In genomic region chr14:54222289-54222727, GRCm38 (mm10) we compare ENCODE assay signal across 9 mouse cellular contexts. TPM values are rescaled to one million over a fixed set of nuclear protein-coding genes. Genes with fewer than 3 reads are reported as not detected.
A peak's percentile ranks its signal among the peaks of the same experiment; 100 is the strongest.
DNase-seq lines count a peak whose midpoint lies in the region; ATAC-seq lines count a peak whose summit lies in the region.
"Had no signal": no experiment of that assay in that cellular context is flagged by ENCODE, and none has a peak within 500 bp of the region (broad histone marks: within the 10 kb centered on the region; RNA-seq: fewer than 3 reads in every experiment).

No protein-coding gene starts in this region.

- peak; percentile 60 for ATAC-seq in CD4-positive, CD25-positive, alpha-beta regulatory T cell, adult 4 months
- ATAC-seq in megakaryocyte progenitor cell, adult 5-6 weeks (replicated peaks; ENCODE audit: poor library complexity), result peak; percentile 24; the same call in 1 of the 2 replicates

- DNase-seq in adrenal gland, adult (ENCODE audit: inconsistent age in 2 of 2, low spot score in 1 of 2), result peak; percentile 79 to 91
- DNase-seq in adrenal gland, postnatal 4 days (ENCODE audit: low spot score in 2 of 2), result no peak
- DNase-seq in adrenal gland, postnatal 25 days, result peak; percentile 37
- DNase-seq in cerebellum, adult 9-11 months, result no peak
- no peak for DNase-seq in kidney, adult 8-10 months
- no peak for DNase-seq in layer of hippocampus, postnatal 36 days
- DNase-seq: kidney, adult 18-20 months had no signal

RNA-seq across cellular contexts. Expression of gene Dad1, which starts 31.6 kb away (rescaled TPM):
- total RNA-seq in adrenal gland, postnatal 4 days (2021), result 100 to 1,000 TPM; 195 to 211 TPM
- polyA plus RNA-seq in CD4-positive, CD25-positive, alpha-beta regulatory T cell, adult 4 months (2017; shearing (Covaris generic)), result 100 to 1,000 TPM; 437 to 457 TPM
- 310 and 330 TPM in 2 replicates for total RNA-seq in adrenal gland, postnatal 25 days (2021)
- total RNA-seq in megakaryocyte progenitor cell, adult 5-6 weeks (2015), result 228 and 315 TPM in 2 replicates
- total RNA-seq in megakaryocyte progenitor cell, adult 5-6 weeks (2017), result 125 and 135 TPM in 2 replicates
- total RNA-seq in layer of hippocampus, postnatal 36 days (2021), result 100 to 1,000 TPM; 123 to 131 TPM

RNA-seq across cellular contexts. Expression of gene Abhd4, which starts 31.7 kb away (rescaled TPM):
- 100 to 1,000 TPM; 351 to 353 TPM for total RNA-seq in adrenal gland, postnatal 4 days (2021)
- 10 to 100 TPM; 19.5 to 30.2 TPM for polyA plus RNA-seq in CD4-positive, CD25-positive, alpha-beta regulatory T cell, adult 4 months (2017; shearing (Covaris generic))
- 630 and 676 TPM in 2 replicates for total RNA-seq in adrenal gland, postnatal 25 days (2021)
- total RNA-seq in megakaryocyte progenitor cell, adult 5-6 weeks (2015), result 34.6 and 44.2 TPM in 2 replicates
- 20.4 and 33.1 TPM in 2 replicates for total RNA-seq in megakaryocyte progenitor cell, adult 5-6 weeks (2017)
- 10 to 100 TPM; 55.7 to 56.6 TPM for total RNA-seq in layer of hippocampus, postnatal 36 days (2021)

Comparison
In these comparisons a context has a peak if more than half of its experiments do, and no peak if none do; other contexts are left out.
1. DNase-seq: peak in adrenal gland, adult (2 of 2) and adrenal gland, postnatal 25 days (single experiment); none in adrenal gland, postnatal 4 days (0 of 2), cerebellum, adult 9-11 months (single experiment), kidney, adult 8-10 months (0 of 2) and layer of hippocampus, postnatal 36 days (0 of 2).
2. RNA of gene Abhd4, which starts 31.7 kb away (total RNA-seq): 630 to 676 TPM in adrenal gland, postnatal 25 days and 351 to 353 TPM in adrenal gland, postnatal 4 days; 55.7 to 56.6 TPM in layer of hippocampus, postnatal 36 days and 20.4 to 44.2 TPM in megakaryocyte progenitor cell, adult 5-6 weeks; every median in the first group is over 4 times any median in the second.